Mouse (Mus musculus) heart, embryonic 16.5 days (tissue): ENCODE measurements at regions not wholly inside any gene's neighbourhood (a gene's known extent, or its start where the extent isn't known, plus 50 kb on each side); places are given as distances from the start of the nearest gene placed in this dataset.

Experiments
- ATAC-seq: fragments of 200-750 bp; cut with Nextera tagmentation; replicated peaks from 2 replicates; pipeline ENCODE4 v1.8.0; 2017; ENCODE audit warnings: moderate number of reproducible peaks; ENCODE audit not compliant: insufficient read depth, low FRiP score; ENCODE audit errors: extremely low read depth
- H3K27ac ChIP-seq: fragments of 300-500 bp; sonication (generic); 2 replicates; pipeline ENCODE4 v1.5.1; 2014; ENCODE audit warnings: mild to moderate bottlenecking, low read length, control low read depth, moderate library complexity
- H3K27me3 ChIP-seq: fragments of 300-500 bp; sonication (generic); 2 replicates; pipeline ENCODE4 v1.6.1; 2014; ENCODE audit warnings: low read length, mixed read lengths; ENCODE audit not compliant: control insufficient read depth, insufficient read depth
- H3K36me3 ChIP-seq: fragments of 300-500 bp; sonication (generic); 2 replicates; pipeline ENCODE4 v1.6.1; 2014; ENCODE audit not compliant: control insufficient read depth, insufficient read depth
- H3K4me1 ChIP-seq: fragments of 300-500 bp; sonication (generic); 2 replicates; pipeline ENCODE4 v1.6.1; 2014; ENCODE audit warnings: low read length, mixed read lengths; ENCODE audit not compliant: control insufficient read depth, insufficient read depth
- H3K4me2 ChIP-seq: fragments of 300-500 bp; sonication (generic); 2 replicates; pipeline ENCODE4 v1.6.1; 2014; ENCODE audit warnings: low read depth, mild to moderate bottlenecking, control low read depth, low read length
- H3K4me3 ChIP-seq: fragments of 300-500 bp; sonication (generic); 2 replicates; pipeline ENCODE4 v1.5.1; 2014; ENCODE audit warnings: mild to moderate bottlenecking, control low read depth, low read length
- H3K9ac ChIP-seq: fragments of 300-500 bp; sonication (generic); 2 replicates; pipeline ENCODE4 v1.6.1; 2014; ENCODE audit warnings: low read length, control low read depth
- H3K9me3 ChIP-seq: fragments of 300-500 bp; sonication (generic); replicated peaks from 2 replicates; pipeline ENCODE4 v1.6.1; 2016; ENCODE audit warnings: low read length; ENCODE audit not compliant: control insufficient read depth
- WGBS: fragments of 180-500 bp; shearing (Covaris S2); extraction: QIAGEN DNeasy Blood & Tissue Kit; methylation state at CpG from one replicate; pipeline ENCODE4 v1.1.7; 2014; 5-methylcytosine and 5-hydroxymethylcytosine counted together

- ATAC-seq: no peak
- 85% methylated on average over 10 of the region's 10 CpGs for WGBS
- H3K4me2 ChIP-seq: no peak overlapping the region
Measured at GRCm38 (mm10) chr4:131220966-131221365, 276.8 kb downstream of the Matn1 start.

GRCm38 (mm10) chr4:131230361-131230760 lies 286.2 kb downstream of the Matn1 start:
- no peaks in the 10 kb centered on the region for H3K4me1 ChIP-seq
- ATAC-seq: no peak
- 87% methylated on average over 5 of the region's 5 CpGs for WGBS

More at GRCm38 (mm10) chr4:131220966-131221365, 276.8 kb downstream of the Matn1 start:
- Histone ChIP-seq H3K27ac (no peak overlapping the region), H3K27me3 (no peaks in the 10 kb centered on the region), H3K4me3 (no peak overlapping the region), H3K4me1 (0 out of 2 replicates have a peak, but pooled peaks cover 2% of the 10 kb centered on the region), H3K9ac (no peak overlapping the region), H3K9me3 (no peaks in the 10 kb centered on the region), H3K36me3 (no peaks in the 10 kb centered on the region)

GRCm38 (mm10) chr4:131236611-131237031 lies 292.4 kb downstream of the Matn1 start:
- ATAC-seq: no peak
- no peak overlapping the region for H3K4me3 ChIP-seq
- no peak overlapping the region for H3K9ac ChIP-seq
- no peak overlapping the region for H3K4me2 ChIP-seq
- no peaks in the 10 kb centered on the region for H3K27me3 ChIP-seq
- no peaks in the 10 kb centered on the region for H3K36me3 ChIP-seq
- H3K9me3 ChIP-seq: no peaks in the 10 kb centered on the region
- 55% methylated on average over 4 of the region's 4 CpGs for WGBS
- no peak overlapping the region for H3K27ac ChIP-seq
- no peaks in the 10 kb centered on the region for H3K4me1 ChIP-seq

More at GRCm38 (mm10) chr4:131230361-131230760, 286.2 kb downstream of the Matn1 start:
- Histone ChIP-seq H3K9ac (no peak overlapping the region), H3K9me3 (no peaks in the 10 kb centered on the region), H3K4me3 (no peak overlapping the region), H3K36me3 (no peaks in the 10 kb centered on the region), H3K4me2 (no peak overlapping the region), H3K27ac (no peak overlapping the region), H3K27me3 (no peaks in the 10 kb centered on the region)

- 82% methylated on average over 3 of the region's 3 CpGs for WGBS
- H3K4me3 ChIP-seq: no peak overlapping the region
Measured at GRCm38 (mm10) chr4:131238591-131238990, 294.4 kb downstream of the Matn1 start.

DNA sequence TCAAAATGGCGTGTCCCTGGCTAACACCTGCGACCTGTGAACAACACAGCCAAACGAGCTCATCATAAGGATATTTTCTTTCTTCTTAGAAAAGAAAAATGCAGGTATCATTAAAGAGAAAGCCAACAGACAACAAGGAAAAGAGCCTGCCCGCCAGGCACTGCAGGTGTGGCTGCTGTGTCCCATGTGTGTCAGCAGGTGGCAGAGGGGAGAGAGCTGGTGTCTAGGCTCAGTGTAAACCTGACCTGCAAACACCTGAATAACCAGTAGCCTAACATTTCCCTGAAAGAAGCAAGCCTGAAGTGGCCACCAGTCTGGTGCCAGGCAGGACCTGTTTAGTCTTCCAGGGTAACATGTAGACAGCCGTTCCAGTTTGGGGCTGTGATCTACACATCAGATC lies 294.9 kb downstream of the Matn1 start:
- Histone ChIP-seq H3K9ac (no peak overlapping the region), H3K9me3 (no peaks in the 10 kb centered on the region), H3K36me3 (no peaks in the 10 kb centered on the region), H3K27me3 (no peaks in the 10 kb centered on the region), H3K4me2 (no peak overlapping the region), H3K4me1 (peaks cover 14% of the 10 kb centered on the region), H3K27ac (no peak overlapping the region), H3K4me3 (no peak overlapping the region)
- ATAC-seq: no peak
- 76% methylated on average over 5 of the region's 5 CpGs for WGBS

More at GRCm38 (mm10) chr4:131238591-131238990, 294.4 kb downstream of the Matn1 start:
- Histone ChIP-seq H3K4me1 (peaks cover 11% of the 10 kb centered on the region), H3K9me3 (no peaks in the 10 kb centered on the region), H3K4me2 (no peak overlapping the region), H3K9ac (no peak overlapping the region), H3K27ac (no peak overlapping the region), H3K36me3 (no peaks in the 10 kb centered on the region), H3K27me3 (no peaks in the 10 kb centered on the region)
- no peak for ATAC-seq

DNA sequence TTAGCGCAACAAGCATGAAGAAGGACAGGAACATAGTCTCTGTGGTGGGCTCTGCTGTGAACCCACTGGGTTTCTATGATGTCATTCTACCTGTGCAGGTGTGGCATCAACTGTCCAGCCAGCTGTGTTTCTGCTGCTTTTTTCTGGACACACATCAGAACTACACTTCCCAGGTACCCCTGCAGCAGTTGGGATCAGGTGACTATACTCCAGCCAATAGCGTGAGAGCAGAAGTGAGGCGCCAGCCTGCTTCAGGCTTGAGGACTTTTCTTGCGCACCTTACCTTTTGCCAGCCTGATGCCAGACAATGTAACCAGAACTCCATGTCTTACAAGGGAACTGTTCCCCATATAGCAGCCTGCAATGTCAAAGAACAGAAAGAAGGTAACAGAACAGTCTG lies 296.3 kb downstream of the Matn1 start:
- Histone ChIP-seq H3K4me1 (peaks cover 27% of the 10 kb centered on the region), H3K27me3 (no peaks in the 10 kb centered on the region), H3K27ac (no peak overlapping the region), H3K36me3 (no peaks in the 10 kb centered on the region), H3K4me2 (no peak overlapping the region), H3K4me3 (no peak overlapping the region), H3K9ac (no peak overlapping the region), H3K9me3 (no peaks in the 10 kb centered on the region)
- 82% methylated on average over 4 of the region's 4 CpGs for WGBS
- ATAC-seq: no peak

- Histone ChIP-seq H3K27me3 (no peaks in the 10 kb centered on the region), H3K4me1 (peaks cover 34% of the 10 kb centered on the region), H3K9ac (no peak overlapping the region), H3K4me3 (no peak overlapping the region), H3K36me3 (no peaks in the 10 kb centered on the region), H3K9me3 (no peaks in the 10 kb centered on the region), H3K4me2 (no peak overlapping the region), H3K27ac (no peak overlapping the region)
- ATAC-seq: no peak
- 71% methylated on average over 4 of the region's 4 CpGs for WGBS
Measured at GRCm38 (mm10) chr4:131242250-131242649, 298.1 kb downstream of the Matn1 start.

- Histone ChIP-seq H3K4me1 (peaks cover 34% of the 10 kb centered on the region), H3K9me3 (no peaks in the 10 kb centered on the region), H3K36me3 (no peaks in the 10 kb centered on the region), H3K9ac (peak overlapping the region; percentile 0; the same call in 1 of the 2 replicates), H3K4me2 (peak overlapping the region; percentile 23; the same call in 1 of the 2 replicates), H3K27ac (peak overlapping the region; percentile 94), H3K4me3 (no peak overlapping the region), H3K27me3 (no peaks in the 10 kb centered on the region)
- WGBS: 19% methylated on average over 9 of the region's 9 CpGs
- peak; percentile 93 for ATAC-seq
Measured at GRCm38 (mm10) chr4:131243744-131244387, 299.7 kb downstream of the Matn1 start.

DNA sequence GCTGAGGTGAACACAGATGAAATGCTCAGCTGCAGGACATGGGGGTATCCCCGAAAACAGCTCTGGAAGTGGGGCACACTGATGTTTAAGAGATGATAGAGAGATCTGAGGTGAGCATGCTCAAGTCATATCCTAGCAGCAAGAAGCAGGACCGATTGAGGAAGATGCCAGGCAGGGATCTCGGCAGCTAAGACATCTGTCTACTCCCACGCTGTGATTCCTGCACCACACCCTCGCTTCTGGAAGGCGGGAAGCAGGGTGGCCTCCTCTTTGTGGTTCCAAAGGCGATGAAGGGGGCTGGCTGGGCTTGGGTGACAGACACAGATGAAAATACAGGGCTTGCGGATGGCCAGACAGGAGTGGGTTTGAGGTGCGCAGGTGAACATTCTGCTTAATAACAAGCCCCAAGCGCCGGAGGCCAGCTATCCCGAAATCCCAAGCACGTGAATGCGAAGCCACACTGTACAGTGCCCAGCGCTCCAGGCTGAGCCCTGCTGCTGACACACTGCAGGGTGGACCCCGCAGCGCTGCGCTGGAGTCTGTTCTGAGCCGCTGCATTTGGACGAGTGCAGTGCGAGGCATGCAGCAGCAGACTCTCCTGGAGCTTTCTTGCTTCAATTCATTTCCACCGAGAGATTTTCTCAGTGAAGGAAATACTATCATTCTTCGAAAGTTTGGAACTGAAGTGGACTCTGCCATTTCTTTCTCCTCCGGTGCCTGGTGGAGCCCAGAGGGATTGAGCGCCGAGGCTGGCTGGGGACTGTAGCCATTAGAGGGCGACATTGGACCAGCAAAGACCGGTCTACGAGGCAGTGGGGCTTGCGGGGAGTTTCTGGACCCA lies 308.6 kb downstream of the Matn1 start:
- Histone ChIP-seq H3K27ac (no peak overlapping the region), H3K4me1 (peaks cover 15% of the 10 kb centered on the region), H3K4me2 (peak overlapping the region; percentile 51), H3K9ac (peak overlapping the region; percentile 50), H3K36me3 (no peaks in the 10 kb centered on the region), H3K9me3 (no peaks in the 10 kb centered on the region), H3K27me3 (no peaks in the 10 kb centered on the region), H3K4me3 (peak overlapping the region; percentile 27)
- ATAC-seq: peak; percentile 63; the same call in 1 of the 2 replicates
- WGBS: 17% methylated on average over 30 of the region's 30 CpGs
